9 mouse cellular contexts compared by ENCODE assay signal in the genomic region with DNA sequence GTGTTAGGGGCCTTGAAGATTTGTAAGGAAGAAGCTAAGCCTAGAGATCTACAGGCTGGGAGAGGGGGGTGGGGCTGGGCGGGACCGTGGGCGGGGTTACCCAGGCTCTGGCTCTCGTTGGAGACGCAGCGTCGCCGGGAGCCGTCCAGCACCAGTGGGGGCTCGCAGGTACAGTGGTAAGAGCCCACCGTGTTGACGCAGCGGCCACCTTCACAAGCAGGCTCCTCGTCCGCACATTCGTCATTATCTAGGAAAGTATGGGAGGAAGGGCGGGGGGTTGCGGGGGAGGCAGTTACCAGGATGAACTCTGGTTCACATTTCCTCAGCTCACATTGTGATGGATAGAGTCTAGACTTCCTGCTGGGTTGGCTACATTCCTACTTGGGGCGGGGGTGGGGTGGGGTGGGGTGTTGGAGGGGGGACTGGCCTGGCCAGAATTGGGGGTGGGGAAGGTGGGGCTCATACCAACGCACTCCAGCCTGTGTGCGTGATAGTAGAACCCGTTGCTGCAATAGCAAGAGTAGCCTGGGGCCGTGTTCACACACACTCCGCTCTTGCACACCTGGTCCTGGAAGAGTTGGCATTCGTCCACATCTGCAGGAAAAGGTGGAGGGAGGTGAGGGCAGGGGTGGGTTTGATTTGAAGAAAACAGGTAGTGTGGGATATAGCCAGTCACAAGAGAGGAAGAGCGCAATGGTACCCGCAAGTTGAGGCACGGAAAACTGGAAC. TPM values are rescaled to one million over a fixed set of nuclear protein-coding genes. Genes with fewer than 3 reads are reported as not detected.
A peak's percentile ranks its signal among the peaks of the same experiment; 100 is the strongest.
DNase-seq lines count a peak whose midpoint lies in the region; ATAC-seq and TF ChIP-seq lines count a peak whose summit lies in the region.
"Had no signal": no experiment of that assay in that cellular context is flagged by ENCODE, and none has a peak within 500 bp of the region (broad histone marks: within the 10 kb centered on the region; RNA-seq: fewer than 3 reads in every experiment).

No protein-coding gene starts in this region.

- peak; percentile 55 for DNase-seq in kidney, adult 2 months
- no peak for DNase-seq in kidney, adult 11 months
- DNase-seq in kidney, postnatal 4 days = peak; percentile 69 to 78
- no peak for DNase-seq in adrenal gland, adult 8-10 months
- DNase-seq in left cerebral cortex, postnatal 25 days (ENCODE audit: low spot score in 2 of 2) = no peak
- no peak for DNase-seq in adrenal gland, adult 18-20 months (ENCODE audit: low spot score in 2 of 2)

- H3K9me3 ChIP-seq in forebrain, embryonic 15.5 days = no peaks in the 10 kb centered on the region
- peaks cover 7% of the 10 kb centered on the region for H3K9me3 ChIP-seq in neural tube, embryonic 12.5 days

- H3K27me3 ChIP-seq in kidney, adult 2 months (replicated peaks; ENCODE audit: control insufficient read depth, insufficient read depth, low read length) = no peaks in the 10 kb centered on the region
- no peaks in the 10 kb centered on the region for H3K27me3 ChIP-seq in forebrain, embryonic 15.5 days
- H3K27me3 ChIP-seq in neural tube, embryonic 12.5 days (replicated peaks) = peaks cover 18% of the 10 kb centered on the region

- WGBS in kidney, adult 2 months = 13% methylated on average over 28 of the region's 28 CpGs
- 16% methylated on average over 28 of the region's 28 CpGs for WGBS in forebrain, embryonic 15.5 days
- 10% methylated on average over 28 of the region's 28 CpGs for WGBS in neural tube, embryonic 12.5 days

- no peak overlapping the region for H3K27ac ChIP-seq in kidney, adult 2 months (ENCODE audit: insufficient read depth, low read depth, low read length)
- H3K27ac ChIP-seq in forebrain, embryonic 15.5 days (replicated peaks) = no peak overlapping the region
- no peak overlapping the region for H3K27ac ChIP-seq in neural tube, embryonic 12.5 days

- TF ChIP-seq POLR2A in kidney, adult 2 months (IDR thresholded peaks at IDR 0.05; ENCODE audit: low read depth, low read length) = no peak

- intact Hi-C loops in left cerebral cortex, postnatal 25 days (cut with DNase I) = no loop called here

- H3K9ac ChIP-seq in forebrain, embryonic 15.5 days (replicated peaks) = no peak overlapping the region
- H3K9ac ChIP-seq in neural tube, embryonic 12.5 days = 0 out of 2 replicates have a peak overlapping the region, but pooled peaks have one; percentile 35

- H3K4me2 ChIP-seq in forebrain, embryonic 15.5 days (replicated peaks) = peak overlapping the region; percentile 47
- peak overlapping the region; percentile 59 for H3K4me2 ChIP-seq in neural tube, embryonic 12.5 days (replicated peaks)

- no peak for TF ChIP-seq CTCF in kidney, adult 2 months (conservative IDR thresholded peaks at IDR 0.05; ENCODE audit: insufficient read depth, insufficient read length, low read depth, low read length)

- no peaks in the 10 kb centered on the region for H3K36me3 ChIP-seq in kidney, adult 2 months (ENCODE audit: control insufficient read depth, insufficient read depth, low read length)
- H3K36me3 ChIP-seq in forebrain, embryonic 15.5 days = 0 out of 2 replicates have a peak, but pooled peaks cover 2% of the 10 kb centered on the region
- H3K36me3 ChIP-seq in neural tube, embryonic 12.5 days = no peaks in the 10 kb centered on the region

- peaks cover 4% of the 10 kb centered on the region; the same call in 1 of the 2 replicates for H3K4me1 ChIP-seq in kidney, adult 2 months (ENCODE audit: control insufficient read depth, insufficient read depth, low read length)
- peaks cover 9% of the 10 kb centered on the region for H3K4me1 ChIP-seq in forebrain, embryonic 15.5 days
- peaks cover 9% of the 10 kb centered on the region; the same call in 1 of the 2 replicates for H3K4me1 ChIP-seq in neural tube, embryonic 12.5 days

- ATAC-seq in forebrain, embryonic 15.5 days (replicated peaks) = no peak
- ATAC-seq in neural tube, embryonic 12.5 days (ENCODE audit: low FRiP score, low read depth) = no peak

- peak overlapping the region; percentile 41; the same call in 1 of the 2 replicates for H3K4me3 ChIP-seq in kidney, adult 2 months (ENCODE audit: insufficient read depth, low read depth, low read length)
- peak overlapping the region; percentile 31 for H3K4me3 ChIP-seq in forebrain, embryonic 15.5 days
- peak overlapping the region; percentile 25 for H3K4me3 ChIP-seq in neural tube, embryonic 12.5 days

RNA-seq across cellular contexts. Expression of a gene that starts 28.5 kb away (rescaled TPM):
- polyA plus RNA-seq in kidney, adult 2 months (2012; rRNA removed) = 76.9 and 84.7 TPM in 2 replicates
- 13.3 and 15.0 TPM in 2 replicates for polyA plus RNA-seq in forebrain, embryonic 15.5 days (2015; fragmentation: Nextera tagmentation; extraction: Ambion mirVana)
- 6.1 and 9.9 TPM in 2 replicates for polyA plus RNA-seq in neural tube, embryonic 12.5 days (2016; fragmentation: Nextera tagmentation; extraction: Ambion mirVana)
- 100 to 1,000 TPM in 3 of 4 experiments, 10 to 100 TPM in 1; 90.9 to 117 (median 108) TPM for total RNA-seq in adrenal gland, adult 8-10 months (2022)
- total RNA-seq in left cerebral cortex, postnatal 25 days (2021) = 10 to 100 TPM; 46.7 to 50.4 TPM
- total RNA-seq in adrenal gland, adult 18-20 months (2021) = 10 to 100 TPM; 88.5 to 90.6 TPM

RNA-seq across cellular contexts. Expression of a gene that starts 46.8 kb away (rescaled TPM):
- 39.2 and 45.5 TPM in 2 replicates for polyA plus RNA-seq in kidney, adult 2 months (2012; rRNA removed)
- 90.2 and 91.5 TPM in 2 replicates for polyA plus RNA-seq in forebrain, embryonic 15.5 days (2015; fragmentation: Nextera tagmentation; extraction: Ambion mirVana)
- polyA plus RNA-seq in neural tube, embryonic 12.5 days (2016; fragmentation: Nextera tagmentation; extraction: Ambion mirVana) = 68.6 and 68.9 TPM in 2 replicates
- 10 to 100 TPM; 19.4 to 41.1 (median 29.7) TPM for total RNA-seq in adrenal gland, adult 8-10 months (2022)
- 10 to 100 TPM; 21.7 to 31.2 TPM for total RNA-seq in left cerebral cortex, postnatal 25 days (2021)
- total RNA-seq in adrenal gland, adult 18-20 months (2021) = 10 to 100 TPM; 18.3 to 19.4 TPM

RNA-seq across cellular contexts. Expression of a gene that starts 48.2 kb away (rescaled TPM):
- 0.39 TPM in 1 of 2 replicates, not detected in the other for polyA plus RNA-seq in kidney, adult 2 months (2012; rRNA removed)
- polyA plus RNA-seq in forebrain, embryonic 15.5 days (2015; fragmentation: Nextera tagmentation; extraction: Ambion mirVana) = 0.46 TPM in 1 of 2 replicates, not detected in the other
- 0.40 TPM in 1 of 2 replicates, not detected in the other for polyA plus RNA-seq in neural tube, embryonic 12.5 days (2016; fragmentation: Nextera tagmentation; extraction: Ambion mirVana)
- 1 to 10 TPM in 1 of 4 experiments, not detected in 3; 4.0 TPM for total RNA-seq in adrenal gland, adult 8-10 months (2022)
- not detected for total RNA-seq in left cerebral cortex, postnatal 25 days (2021)
- total RNA-seq in adrenal gland, adult 18-20 months (2021) = 1 to 10 TPM in 1 of 2 experiments, not detected in 1; 1.7 TPM
- total RNA-seq: MEL had no signal

RNA-seq across cellular contexts. Expression of a gene that starts 50.8 kb away (rescaled TPM):
- 6.0 and 7.9 TPM in 2 replicates for polyA plus RNA-seq in kidney, adult 2 months (2012; rRNA removed)
- 47.2 and 49.0 TPM in 2 replicates for polyA plus RNA-seq in forebrain, embryonic 15.5 days (2015; fragmentation: Nextera tagmentation; extraction: Ambion mirVana)
- polyA plus RNA-seq in neural tube, embryonic 12.5 days (2016; fragmentation: Nextera tagmentation; extraction: Ambion mirVana) = 62.3 and 67.8 TPM in 2 replicates
- 10 to 100 TPM in 3 of 4 experiments, 1 to 10 TPM in 1; 8.9 to 16.2 (median 14.1) TPM for total RNA-seq in adrenal gland, adult 8-10 months (2022)
- 100 to 1,000 TPM; 119 to 130 TPM for total RNA-seq in left cerebral cortex, postnatal 25 days (2021)
- total RNA-seq in adrenal gland, adult 18-20 months (2021) = 1 to 10 TPM; 6.8 to 7.7 TPM

Comparison
In these comparisons a context has a peak if more than half of its experiments do, and no peak if none do; other contexts are left out.
1. DNase-seq: peak in kidney, adult 2 months (single experiment) and kidney, postnatal 4 days (2 of 2); none in kidney, adult 11 months (single experiment), adrenal gland, adult 8-10 months (single experiment), left cerebral cortex, postnatal 25 days (0 of 2) and adrenal gland, adult 18-20 months (0 of 2).
2. Peak in every context shown above with its lines, with median percentiles within 50 percentile points of each other: H3K4me3 ChIP-seq.